Mouse (Mus musculus) kidney, adult 11 months (tissue): ENCODE measurements at regions not wholly inside any gene's neighbourhood (a gene's known extent, or its start where the extent isn't known, plus 50 kb on each side); places are given as distances from the start of the nearest gene placed in this dataset.

Experiments used
- DNase-seq: peaks from one replicate; pipeline ENCODE4 v3.0.0; 2022

GRCm38 (mm10) chr2:74977828-74978227 is 152.2 kb downstream of the Mtx2 start:
- no peak for DNase-seq

GRCm38 (mm10) chr2:74981856-74982255 is 156.3 kb downstream of the Mtx2 start:
- no peak for DNase-seq

GRCm38 (mm10) chr2:74993802-74994201 is 168.2 kb downstream of the Mtx2 start:
- DNase-seq: no peak

GRCm38 (mm10) chr2:74994998-74995397 is 169.4 kb downstream of the Mtx2 start:
- DNase-seq: no peak

- DNase-seq: no peak
Measured at GRCm38 (mm10) chr2:74997736-74998135, 172.1 kb downstream of the Mtx2 start.

GRCm38 (mm10) chr2:75000368-75000796 is 174.8 kb downstream of the Mtx2 start:
- DNase-seq: no peak

GRCm38 (mm10) chr2:75002562-75002961 is 177.0 kb downstream of the Mtx2 start:
- no peak for DNase-seq

- no peak for DNase-seq
Measured at GRCm38 (mm10) chr2:75008116-75008515, 182.5 kb downstream of the Mtx2 start.

- DNase-seq: no peak
Measured at GRCm38 (mm10) chr2:75010647-75011046, 185.0 kb downstream of the Mtx2 start.

- DNase-seq: no peak
Measured at GRCm38 (mm10) chr2:75012046-75012445, 186.4 kb downstream of the Mtx2 start.

GRCm38 (mm10) chr2:75014994-75015728 is 189.6 kb downstream of the Mtx2 start:
- DNase-seq: no peak

GRCm38 (mm10) chr2:75019459-75019858 is 193.9 kb downstream of the Mtx2 start:
- DNase-seq: peak; percentile 33

- peak; percentile 50 for DNase-seq
Measured at GRCm38 (mm10) chr2:75021639-75022038, 196.0 kb downstream of the Mtx2 start.

- no peak for DNase-seq
Measured at GRCm38 (mm10) chr2:75028151-75028550, 202.5 kb downstream of the Mtx2 start.

- DNase-seq: no peak
Measured at GRCm38 (mm10) chr2:75029089-75029693, 203.6 kb downstream of the Mtx2 start.

GRCm38 (mm10) chr2:75034708-75035107 is 209.1 kb downstream of the Mtx2 start:
- DNase-seq: no peak

GRCm38 (mm10) chr2:75039066-75039465 is 213.5 kb downstream of the Mtx2 start:
- no peak for DNase-seq

- DNase-seq: no peak
Measured at GRCm38 (mm10) chr2:75046892-75047291, 221.3 kb downstream of the Mtx2 start.

GRCm38 (mm10) chr2:75048071-75048470 is 222.5 kb downstream of the Mtx2 start:
- no peak for DNase-seq

- DNase-seq: peak; percentile 13
Measured at GRCm38 (mm10) chr2:75054474-75055186, 229.0 kb downstream of the Mtx2 start.

GRCm38 (mm10) chr2:75055187-75055543 is 229.6 kb downstream of the Mtx2 start:
- no peak for DNase-seq

GRCm38 (mm10) chr2:75061009-75061408 is 235.4 kb downstream of the Mtx2 start:
- DNase-seq: no peak

GRCm38 (mm10) chr2:75061456-75062188 is 236.0 kb downstream of the Mtx2 start:
- no peak for DNase-seq

- no peak for DNase-seq
Measured at GRCm38 (mm10) chr2:75062189-75062510, 236.5 kb downstream of the Mtx2 start.
